Mouse (Mus musculus): ENCODE results near the gene Icosl. TPM values are rescaled to one million over a fixed set of nuclear protein-coding genes. Genes with fewer than 3 reads are reported as not detected.
"Not testable (repeated sequence)": the region's sequence is repeated elsewhere in the genome, so short reads cannot be mapped to it uniquely, and the experiment has no call there.

Icosl gene
- total and polyA plus RNA-seq, 3 experiments: 0.64 to 1.5 (median 1.3) TPM

- no peak for TF ChIP-seq GABPA (IDR thresholded peaks at IDR 0.05; ENCODE audit: insufficient replicate concordance, low read depth, low read length)
- TF ChIP-seq NELFE (IDR thresholded peaks at IDR 0.05; ENCODE audit: low read depth, low read length): no peak
- TF ChIP-seq NRF1 (IDR thresholded peaks at IDR 0.05; ENCODE audit: low read depth, low read length): no peak
- TF ChIP-seq MYC (IDR thresholded peaks at IDR 0.05; ENCODE audit: low read depth, low read length): no peak
- no peak for TF ChIP-seq RCOR1 (conservative IDR thresholded peaks at IDR 0.05; ENCODE audit: low read depth, low read length)
- TF ChIP-seq CTCF (conservative IDR thresholded peaks at IDR 0.05 in 1 of 2, IDR thresholded peaks at IDR 0.05 in 1 of 2; ENCODE audit: low read depth in 2 of 2, low read length in 2 of 2): no peak
- no peak for TF ChIP-seq ZKSCAN1 (IDR thresholded peaks at IDR 0.05; ENCODE audit: borderline replicate concordance, low read depth, low read length)
- TF ChIP-seq POLR2AphosphoS2 (IDR thresholded peaks at IDR 0.05; ENCODE audit: low read depth, low read length): no peak
- TF ChIP-seq CHD2 (IDR thresholded peaks at IDR 0.05; ENCODE audit: low read length): no peak
- TF ChIP-seq USF1 (IDR thresholded peaks at IDR 0.05; ENCODE audit: low read depth, low read length): no peak
- TF ChIP-seq MAX (IDR thresholded peaks at IDR 0.05; ENCODE audit: low read length): no peak
- TF ChIP-seq PAX5 (IDR thresholded peaks at IDR 0.05; ENCODE audit: low read length): no peak
- no peak for TF ChIP-seq RAD21 (IDR thresholded peaks at IDR 0.05; ENCODE audit: low read depth, low read length)
- TF ChIP-seq JUN (IDR thresholded peaks at IDR 0.05; ENCODE audit: insufficient read depth, low read depth, low read length): no peak
- TF ChIP-seq TBP (conservative IDR thresholded peaks at IDR 0.05; ENCODE audit: low read depth, low read length): no peak
- TF ChIP-seq ZNF384 (IDR thresholded peaks at IDR 0.05; ENCODE audit: low read depth, low read length): no peak
- no peak for TF ChIP-seq IRF4 (IDR thresholded peaks at IDR 0.05; ENCODE audit: low read depth, low read length)
- in situ Hi-C loops (cut with MboI; ENCODE audit: low pct_ligation_motif_present, low pct_unique_long_range_greater_than_20kb, low sequenced_read_pairs): no loop called here
- Histone ChIP-seq H3K27me3 (replicated peaks) (peaks cover 17% of the 10 kb centered on the region), H3K4me3 (replicated peaks in 1 of 3; ENCODE audit: low read depth in 2 of 3, low read length in 2 of 3, poor library complexity in 1 of 3) (no peak overlapping the region), H3K36me3 (replicated peaks in 1 of 2; ENCODE audit: control insufficient read depth in 1 of 2, insufficient read depth in 1 of 2, low read length in 1 of 2) (no peaks in the 10 kb centered on the region), H3K27ac (ENCODE audit: insufficient read depth, low read depth) (no peak overlapping the region), H3K9ac (ENCODE audit: insufficient read depth, low read depth) (no peak overlapping the region), H3K9me3 (replicated peaks; ENCODE audit: low read length) (peaks cover 17% of the 10 kb centered on the region), H3K79me2 (replicated peaks; ENCODE audit: control insufficient read depth, extremely low read depth, insufficient read depth, poor library complexity, severe bottlenecking) (no peaks in the 10 kb centered on the region), H3K4me1 (ENCODE audit: control insufficient read depth in 1 of 2, insufficient read depth in 2 of 2) (peaks cover 0 to 10% of the 10 kb centered on the region in 2 experiments; a peak in 2 of 4 replicates), H3K4me2 (ENCODE audit: insufficient read depth, low read depth, poor library complexity, severe bottlenecking) (no peak overlapping the region)
- no peak for DNase-seq (ENCODE audit: extremely low read depth)
- dilution Hi-C loops (cut with MboI; ENCODE audit: extremely low pct_ligation_motif_present, extremely low pct_unique_long_range_greater_than_20kb, low sequenced_read_pairs): no loop called here
These were observed 46.1 kb downstream of the Icosl start for GRCm38 (mm10) chr10:78115153-78115552.

- no peak for DNase-seq (ENCODE audit: extremely low read depth)
- H3K9ac ChIP-seq (ENCODE audit: insufficient read depth, low read depth): no peak overlapping the region
- no peak overlapping the region for H3K4me3 ChIP-seq (replicated peaks in 1 of 3; ENCODE audit: low read depth in 2 of 3, low read length in 2 of 3, poor library complexity in 1 of 3)
- no peaks in the 10 kb centered on the region for H3K79me2 ChIP-seq (replicated peaks; ENCODE audit: control insufficient read depth, extremely low read depth, insufficient read depth, poor library complexity, severe bottlenecking)
- peaks cover 7% of the 10 kb centered on the region for H3K9me3 ChIP-seq (replicated peaks; ENCODE audit: low read length)
- dilution Hi-C loops (cut with MboI; ENCODE audit: extremely low pct_ligation_motif_present, extremely low pct_unique_long_range_greater_than_20kb, low sequenced_read_pairs): no loop called here
- no peak overlapping the region for H3K4me2 ChIP-seq (ENCODE audit: insufficient read depth, low read depth, poor library complexity, severe bottlenecking)
- H3K4me1 ChIP-seq (ENCODE audit: control insufficient read depth in 1 of 2, insufficient read depth in 2 of 2): peaks cover 0 to 10% of the 10 kb centered on the region in 2 experiments; a peak in 2 of 4 replicates
- H3K36me3 ChIP-seq (replicated peaks in 1 of 2; ENCODE audit: control insufficient read depth in 1 of 2, insufficient read depth in 1 of 2, low read length in 1 of 2): no peaks in the 10 kb centered on the region
- peaks cover 10% of the 10 kb centered on the region for H3K27me3 ChIP-seq (replicated peaks)
- in situ Hi-C loops (cut with MboI; ENCODE audit: low pct_ligation_motif_present, low pct_unique_long_range_greater_than_20kb, low sequenced_read_pairs): no loop called here
- TF ChIP-seq MXI1 (IDR thresholded peaks at IDR 0.05; ENCODE audit: low read depth, low read length) (no peak), UBTF (IDR thresholded peaks at IDR 0.05; ENCODE audit: low read depth, low read length) (no peak), TCF12 (IDR thresholded peaks at IDR 0.05; ENCODE audit: low read depth, low read length) (no peak), HCFC1 (IDR thresholded peaks at IDR 0.05; ENCODE audit: low read depth, low read length) (no peak), MEF2A (IDR thresholded peaks at IDR 0.05; ENCODE audit: borderline replicate concordance, low read depth, low read length) (no peak), MAZ (IDR thresholded peaks at IDR 0.05; ENCODE audit: low read depth, low read length) (no peak), ZNF384 (IDR thresholded peaks at IDR 0.05; ENCODE audit: low read depth, low read length) (no peak), RCOR1 (conservative IDR thresholded peaks at IDR 0.05; ENCODE audit: low read depth, low read length) (no peak), ZKSCAN1 (IDR thresholded peaks at IDR 0.05; ENCODE audit: borderline replicate concordance, low read depth, low read length) (no peak), NELFE (IDR thresholded peaks at IDR 0.05; ENCODE audit: low read depth, low read length) (no peak), MAFK (IDR thresholded peaks at IDR 0.05; ENCODE audit: insufficient replicate concordance, low read length) (no peak), MAX (IDR thresholded peaks at IDR 0.05; ENCODE audit: low read length) (no peak), CTCF (conservative IDR thresholded peaks at IDR 0.05 in 1 of 2, IDR thresholded peaks at IDR 0.05 in 1 of 2; ENCODE audit: low read depth in 2 of 2, low read length in 2 of 2) (no peak), SMC3 (IDR thresholded peaks at IDR 0.05; ENCODE audit: low read depth, low read length) (no peak), POLR2AphosphoS2 (IDR thresholded peaks at IDR 0.05; ENCODE audit: low read depth, low read length) (no peak), POLR2A (IDR thresholded peaks at IDR 0.05; ENCODE audit: low read depth, low read length) (no peak), IRF4 (IDR thresholded peaks at IDR 0.05; ENCODE audit: low read depth, low read length) (no peak)
- no peak overlapping the region for H3K27ac ChIP-seq (ENCODE audit: insufficient read depth, low read depth)
These were observed 50.3 kb downstream of the Icosl start for GRCm38 (mm10) chr10:78119422-78119821.

GRCm38 (mm10) chr10:78124137-78124536 is 55.0 kb downstream of the Icosl start:
- H3K9ac ChIP-seq (ENCODE audit: insufficient read depth, low read depth); DNase-seq (ENCODE audit: extremely low read depth); H3K27ac ChIP-seq (ENCODE audit: insufficient read depth, low read depth); H3K4me1 ChIP-seq (ENCODE audit: control insufficient read depth in 1 of 2, insufficient read depth in 2 of 2); H3K4me2 ChIP-seq (ENCODE audit: insufficient read depth, low read depth, poor library complexity, severe bottlenecking); H3K4me3 ChIP-seq (replicated peaks in 1 of 3; ENCODE audit: low read depth in 2 of 3, low read length in 2 of 3, poor library complexity in 1 of 3); H3K9me3 ChIP-seq (replicated peaks; ENCODE audit: low read length); in situ Hi-C loops (cut with MboI; ENCODE audit: low pct_ligation_motif_present, low pct_unique_long_range_greater_than_20kb, low sequenced_read_pairs); H3K79me2 ChIP-seq (replicated peaks; ENCODE audit: control insufficient read depth, extremely low read depth, insufficient read depth, poor library complexity, severe bottlenecking); H3K36me3 ChIP-seq (replicated peaks in 1 of 2; ENCODE audit: control insufficient read depth in 1 of 2, insufficient read depth in 1 of 2, low read length in 1 of 2); dilution Hi-C loops (cut with MboI; ENCODE audit: extremely low pct_ligation_motif_present, extremely low pct_unique_long_range_greater_than_20kb, low sequenced_read_pairs): not testable (repeated sequence)
- H3K27me3 ChIP-seq (replicated peaks): peaks cover 12% of the 10 kb centered on the region

Measured in CH12.LX (cell line).